Mouse (Mus musculus) frontal cortex, adult 2 months (tissue): Measurements from ENCODE around the gene Atp1a4. TPM values are rescaled to one million over a fixed set of nuclear protein-coding genes. Genes with fewer than 3 reads are reported as not detected.
"Not testable (repeated sequence)": the region's sequence is repeated elsewhere in the genome, so short reads cannot be mapped to it uniquely, and the experiment has no call there.

ENCODE experiments used
- DNase-seq, 2 experiments: peaks; one replicate each; pipeline ENCODE4 v3.0.0; 2022; ENCODE audit warnings: low spot score in 1 of 2; ENCODE audit errors: extremely low spot score in 1 of 2
- polyA plus RNA-seq: library from polyadenylated mRNA; depleted of rRNA; stranded (reverse); fragments of >200 nt; gene quantifications from 2 replicates; pipeline ENCODE4 v1.2.3, GENCODE M21; 2012

Atp1a4 gene
- polyA plus RNA-seq, 1 experiment = not detected

DNA sequence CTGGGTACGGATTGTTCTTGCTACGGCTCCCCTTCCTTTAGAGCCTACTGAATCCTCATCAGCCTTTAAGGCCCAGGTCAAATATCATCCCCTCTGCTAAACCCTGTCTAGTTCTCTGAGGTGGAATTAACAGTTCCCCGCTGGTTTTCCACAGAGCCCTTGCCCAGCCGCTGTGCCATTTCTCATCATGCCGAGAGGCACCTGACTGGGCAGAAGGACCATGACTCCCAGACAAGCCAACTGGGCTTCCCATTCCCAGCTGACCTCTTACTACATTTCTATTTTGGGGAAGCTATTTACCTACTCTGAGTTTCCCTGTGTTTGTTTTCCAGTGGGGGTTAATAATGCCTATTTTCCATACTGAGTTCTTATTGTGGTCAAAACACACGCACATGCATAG is 24.9 kb upstream of the Atp1a4 start:
- no peak for DNase-seq

DNA sequence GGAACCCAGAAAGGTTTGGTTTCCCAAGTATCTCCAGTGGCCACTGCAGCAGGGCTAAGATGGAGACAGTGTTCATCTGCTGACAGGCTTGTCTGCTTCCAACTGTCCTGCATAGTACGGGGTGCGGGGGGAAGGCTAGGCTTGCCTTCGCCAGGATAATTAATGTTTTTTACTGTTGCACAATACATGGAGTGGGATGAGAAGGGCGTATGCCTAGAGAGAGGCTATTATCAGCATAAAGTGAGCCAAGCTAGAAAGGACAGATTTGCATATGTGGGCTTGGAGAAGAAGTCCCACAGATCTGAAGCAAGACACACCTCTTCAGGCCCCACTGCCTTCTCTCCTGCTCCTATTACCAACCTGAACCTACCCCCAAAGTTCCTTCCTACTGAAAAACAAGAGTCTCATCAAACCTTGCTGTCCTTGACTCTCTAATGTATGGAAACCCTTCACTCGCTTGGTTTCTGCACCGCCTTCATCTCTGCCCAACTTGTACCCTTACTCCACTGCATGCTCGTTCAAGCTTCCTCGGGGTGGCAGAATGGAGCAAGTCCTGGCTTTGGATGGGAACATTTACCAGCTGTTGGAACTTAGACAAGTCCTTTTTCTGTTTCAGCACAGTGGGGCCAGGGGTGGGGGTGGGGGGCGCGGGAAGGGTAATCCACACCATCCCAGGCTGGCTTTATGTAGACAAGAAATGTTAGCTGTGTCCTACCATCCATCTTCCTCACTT is 23.5 kb upstream of the Atp1a4 start:
- DNase-seq = peak in 1 of 2 experiments; percentile 58

DNA sequence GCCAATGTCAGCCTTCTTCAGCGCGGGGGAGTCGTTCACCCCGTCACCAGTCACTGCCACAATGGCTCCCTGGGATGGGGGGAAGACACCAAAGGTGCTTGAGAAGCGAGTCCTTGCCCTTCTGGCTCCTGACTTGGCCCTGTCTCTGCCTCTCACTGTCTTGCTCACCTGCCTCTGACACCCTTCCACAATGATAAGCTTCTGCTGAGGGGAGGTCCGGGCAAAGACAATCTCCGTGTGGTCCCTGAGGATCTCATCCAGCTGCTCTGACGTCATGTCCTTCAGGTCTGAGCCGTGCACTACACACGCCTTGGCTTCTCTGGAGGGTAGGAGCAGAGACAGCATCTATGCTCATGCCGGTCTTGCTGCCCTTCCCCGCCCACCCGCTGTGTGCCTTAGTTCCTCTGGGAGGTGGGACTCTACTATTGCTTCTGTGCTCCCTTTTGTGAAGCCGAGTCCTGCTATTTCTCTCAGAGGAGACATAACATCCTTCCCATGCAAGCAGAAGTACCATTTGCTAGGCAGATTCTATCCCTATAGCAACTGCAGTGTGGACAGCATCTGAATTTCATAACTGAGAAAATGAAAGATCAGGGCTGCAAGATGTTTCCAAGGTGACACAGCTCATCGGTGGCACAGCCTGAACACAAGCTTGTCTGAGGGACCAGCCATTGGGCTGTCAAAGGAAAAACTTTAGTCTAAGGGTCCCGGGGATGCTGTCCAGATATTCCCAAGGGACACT is 21.7 kb upstream of the Atp1a4 start:
- DNase-seq = peak in 1 of 2 experiments; percentile 35

DNA sequence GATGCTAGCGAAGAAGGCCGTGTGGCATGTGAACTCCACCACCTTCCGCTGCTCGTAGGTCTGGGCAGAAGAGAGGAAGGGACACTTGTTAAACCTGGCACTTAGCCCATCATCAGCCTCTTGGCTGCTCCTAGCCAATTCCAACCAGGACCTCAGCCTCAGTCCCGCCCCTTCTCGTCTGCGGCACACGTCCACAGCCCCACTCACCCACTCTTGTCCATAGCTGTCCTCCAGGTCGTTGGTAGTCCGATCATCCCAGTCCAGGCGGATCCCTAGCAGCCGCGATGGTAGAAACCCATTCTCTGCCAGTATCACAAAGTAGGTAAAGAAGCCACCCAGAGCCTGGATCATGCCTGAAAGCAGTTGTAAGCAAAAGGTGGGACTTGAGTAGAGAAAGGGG is 20.1 kb upstream of the Atp1a4 start:
- DNase-seq = no peak

DNA sequence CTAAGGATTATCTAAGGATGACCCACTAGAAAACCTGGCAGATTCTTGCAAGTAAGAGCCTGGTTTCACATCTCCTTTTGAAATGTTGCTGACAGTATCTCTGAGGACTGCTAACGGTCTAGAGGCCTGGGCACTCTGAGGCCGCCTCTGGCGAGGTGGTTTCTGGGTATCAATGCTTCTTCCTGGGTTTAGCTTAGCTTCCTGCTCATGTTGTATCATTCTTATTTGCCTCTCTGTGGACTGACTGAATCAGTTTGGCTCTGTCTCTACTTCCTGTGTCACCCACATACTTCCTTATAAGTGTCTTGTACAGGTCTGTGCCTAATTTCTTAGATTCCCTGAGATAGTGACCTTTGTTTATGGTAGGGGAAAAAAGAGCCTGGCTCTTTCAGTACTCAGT is 19.0 kb upstream of the Atp1a4 start:
- no peak for DNase-seq

DNA sequence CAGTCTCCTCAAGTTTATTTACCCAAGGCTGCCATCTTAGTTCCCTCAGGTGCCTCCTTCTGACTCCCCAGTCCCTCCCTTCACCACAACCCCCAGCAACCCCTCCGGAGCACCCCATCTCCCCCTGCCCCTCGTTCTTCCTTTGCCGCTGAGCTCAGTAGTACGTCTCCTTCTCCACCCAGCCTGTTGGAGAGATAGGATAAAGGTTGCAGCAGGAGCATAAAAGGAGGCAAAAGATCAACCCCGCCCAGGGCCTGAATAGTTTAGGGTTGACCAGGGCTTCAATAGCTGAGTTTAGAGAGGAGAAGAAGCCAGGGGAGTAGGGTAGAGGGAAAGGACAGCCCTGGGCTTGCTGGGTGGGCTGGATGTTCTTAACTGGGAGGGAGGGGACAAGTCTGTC is 16.3 kb upstream of the Atp1a4 start:
- no peak for DNase-seq

DNA sequence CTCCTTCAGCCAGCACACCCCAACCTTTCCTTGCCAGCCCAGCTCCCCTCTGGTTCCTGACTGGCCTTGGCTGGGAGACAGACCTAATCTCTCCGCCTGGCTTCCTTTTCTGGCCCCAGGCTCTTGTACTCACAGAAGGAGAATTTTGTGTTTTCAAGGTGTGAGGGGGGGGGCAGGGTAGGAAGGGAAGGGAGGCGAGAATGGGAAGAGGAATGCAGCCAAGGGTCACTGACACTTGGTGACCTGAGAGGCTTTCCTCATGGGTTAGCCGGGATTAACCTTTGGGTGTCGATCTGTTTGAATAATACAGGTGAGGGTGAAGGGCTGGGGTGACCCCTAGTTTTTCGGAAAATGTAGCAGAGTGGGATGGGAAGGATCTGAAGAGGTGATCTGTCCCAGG is 15.9 kb upstream of the Atp1a4 start:
- no peak for DNase-seq

DNA sequence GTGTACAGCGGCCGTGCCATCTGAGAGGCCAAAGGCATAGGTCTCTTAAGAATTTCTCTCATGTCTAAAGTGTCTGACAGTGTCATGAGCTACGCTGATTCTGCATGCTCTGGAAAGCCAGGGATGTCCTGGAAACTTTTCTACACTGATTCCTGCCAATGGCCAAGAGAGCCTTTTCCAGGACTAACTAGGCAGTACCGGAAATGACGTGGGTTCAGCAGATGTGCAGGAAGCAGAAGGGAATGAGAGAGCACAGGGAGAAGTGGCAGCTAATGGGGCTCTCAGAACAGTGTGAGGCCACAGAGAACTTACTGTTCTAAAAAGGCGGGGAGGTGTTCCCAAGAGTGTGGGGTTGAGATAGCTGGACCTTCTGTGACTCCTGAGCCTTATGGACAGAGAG is 15.2 kb upstream of the Atp1a4 start:
- no peak for DNase-seq

DNA sequence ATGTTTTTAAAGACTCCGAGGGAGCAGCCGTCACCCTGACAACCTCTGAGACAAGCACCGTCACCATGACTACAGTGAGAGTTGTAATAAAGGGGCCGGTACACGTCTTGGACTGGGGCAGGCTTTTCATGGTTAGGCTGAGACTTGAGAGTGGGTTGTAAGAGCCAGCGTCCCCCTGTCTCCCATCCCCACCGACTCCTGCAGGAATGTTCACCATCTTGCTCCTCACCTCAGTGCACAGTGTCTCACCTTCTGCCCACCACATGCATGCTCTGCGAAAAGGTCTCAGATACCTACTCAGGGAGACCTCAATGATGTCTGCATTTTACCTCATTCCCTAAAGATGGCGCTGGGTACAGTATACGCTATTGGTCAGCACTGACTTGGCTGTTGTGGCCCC is 13.6 kb upstream of the Atp1a4 start:
- no peak for DNase-seq

DNA sequence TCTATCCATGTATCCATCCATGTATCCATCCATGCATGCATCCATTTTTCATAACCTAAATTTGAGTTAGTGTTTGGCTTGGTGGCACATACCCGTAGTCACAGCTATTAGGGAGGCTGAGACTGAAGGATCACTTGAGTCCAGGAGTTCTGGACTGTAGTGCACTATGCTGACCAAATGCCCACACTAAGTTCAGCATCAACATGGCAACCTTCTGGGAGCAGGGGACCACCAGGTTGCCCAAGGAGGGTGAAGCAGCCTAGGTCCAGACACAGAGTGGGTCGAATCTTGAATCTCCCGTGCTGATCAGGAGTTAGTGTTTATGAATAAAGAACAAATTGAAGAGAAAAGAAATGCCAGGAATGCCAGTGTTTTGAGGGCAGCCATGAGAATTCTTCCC is 13.0 kb upstream of the Atp1a4 start:
- no peak for DNase-seq

DNA sequence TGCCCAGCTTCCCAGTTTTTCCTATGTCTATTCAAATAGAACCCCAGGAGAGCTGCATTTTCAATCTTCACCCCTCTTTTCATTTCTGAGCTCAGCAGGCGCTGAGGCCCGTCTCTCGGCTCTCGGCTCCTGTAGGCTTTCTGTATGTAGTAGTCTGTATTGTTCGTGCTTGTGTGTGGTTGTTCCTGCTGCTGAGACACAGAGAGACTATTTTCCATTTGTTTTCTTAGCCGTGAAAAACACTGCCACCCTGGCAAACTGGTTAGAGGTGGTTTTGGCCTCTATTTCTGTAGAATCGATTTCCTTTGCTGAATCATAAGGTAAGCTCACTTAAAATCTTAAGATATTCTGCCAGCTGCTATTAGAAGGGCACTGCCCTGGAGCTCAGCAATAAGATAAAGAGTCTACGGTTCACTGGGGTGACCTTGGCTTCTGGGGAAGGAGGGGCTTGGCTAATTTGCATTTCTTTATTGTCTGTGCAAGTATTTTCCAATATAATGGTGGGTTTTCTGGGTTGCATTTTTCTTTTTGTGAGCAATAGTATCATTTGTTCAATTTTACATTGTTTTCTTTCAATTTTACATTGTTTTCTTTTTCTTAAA is 3.4 kb upstream of the Atp1a4 start, which contains the start of gene Igsf8:
Gene Igsf8, plus strand, starts transcription at position 165 of the 602 bp plus-strand sequence.
- no peak for DNase-seq

DNA sequence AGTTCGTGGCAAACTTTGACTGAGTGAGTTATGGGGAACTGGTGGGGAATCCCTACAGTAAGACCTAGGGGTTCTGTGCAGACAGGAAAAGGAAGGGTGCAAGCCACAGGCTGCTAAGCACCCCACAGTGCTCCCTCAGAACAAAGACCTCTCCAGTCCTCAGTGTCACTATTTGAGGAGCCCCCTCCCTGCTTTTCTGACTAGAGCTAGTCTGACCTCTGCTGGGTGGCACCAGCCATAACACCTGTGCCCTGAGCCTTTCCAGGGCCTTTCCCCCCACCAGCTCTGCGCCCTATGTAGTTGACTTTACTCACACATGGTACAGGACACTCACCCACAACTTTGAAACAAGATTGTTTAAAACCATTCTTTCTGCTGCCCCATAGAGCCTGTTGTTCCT is 10.5 kb downstream of the Atp1a4 start:
- DNase-seq = no peak

DNA sequence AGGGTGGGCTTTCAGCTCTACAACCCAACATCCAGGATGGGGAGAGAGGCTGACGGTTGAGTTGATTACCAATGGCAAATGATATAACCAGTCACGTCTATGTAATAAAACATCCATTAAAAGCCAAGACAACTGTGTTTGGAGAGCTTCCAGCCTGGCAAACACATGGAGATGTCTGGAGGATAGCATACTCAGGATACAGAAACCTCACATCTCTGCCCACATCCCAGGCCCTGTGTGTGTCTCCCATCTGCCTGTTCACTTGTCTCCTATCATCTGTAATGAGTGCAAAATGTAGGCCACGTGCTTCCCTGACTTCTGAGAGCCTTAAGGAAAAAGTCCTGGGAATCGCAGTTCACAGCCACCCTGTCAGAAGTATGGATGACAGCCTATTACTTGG is 11.0 kb downstream of the Atp1a4 start:
- DNase-seq = peak in 1 of 2 experiments; percentile 42

DNA sequence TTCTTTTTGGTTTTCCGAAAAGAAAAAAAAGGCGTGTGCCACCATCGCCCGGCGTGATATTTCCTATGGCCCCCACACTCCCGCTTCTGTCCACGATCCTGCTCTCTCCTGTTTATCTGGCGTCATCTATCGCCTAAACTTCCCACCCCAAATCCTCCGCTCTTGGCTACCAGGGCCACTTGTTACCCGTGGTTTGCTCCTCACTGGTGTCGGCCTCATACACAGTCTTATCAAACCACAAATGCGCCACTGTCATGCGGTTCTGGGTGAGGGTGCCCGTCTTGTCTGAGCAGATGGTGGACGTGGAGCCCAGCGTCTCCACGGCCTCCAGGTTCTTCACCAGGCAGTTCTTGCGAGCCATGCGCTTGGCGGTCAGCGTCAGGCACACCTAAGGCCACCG is 13.6 kb downstream of the Atp1a4 start:
- DNase-seq = not testable (repeated sequence)

DNA sequence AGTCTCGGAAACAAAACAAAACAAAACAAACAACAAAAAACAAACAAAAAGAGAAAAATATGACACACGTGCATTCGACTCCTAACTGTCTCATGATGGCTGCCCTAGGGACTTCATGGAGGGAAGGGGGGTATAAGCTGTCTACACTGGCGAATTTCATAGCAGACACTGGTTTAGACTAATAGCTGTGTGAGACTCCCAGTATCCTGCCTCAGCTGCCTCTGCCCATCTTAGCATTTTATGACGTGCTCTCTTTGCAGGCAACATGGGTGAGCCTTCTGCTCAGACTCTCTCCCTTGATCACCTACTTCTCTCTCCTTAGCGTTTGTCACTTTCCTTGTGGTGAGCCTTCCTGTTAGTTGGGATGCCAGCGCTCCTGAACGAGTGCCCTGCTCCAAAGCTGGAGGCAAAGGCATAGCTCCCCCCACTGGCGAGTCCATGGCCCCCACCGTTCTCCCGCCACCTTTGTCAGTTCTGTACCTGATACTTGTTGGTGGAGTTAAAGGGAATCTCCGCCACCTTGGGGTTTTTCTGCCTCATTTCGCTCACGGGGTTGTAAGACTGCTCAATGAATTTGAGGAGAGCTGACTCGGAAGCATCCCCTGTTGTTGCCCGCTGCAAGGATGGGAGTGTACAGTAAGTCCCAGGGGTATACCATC is 14.5 kb downstream of the Atp1a4 start:
- DNase-seq = peak in 1 of 2 experiments; percentile 12

DNA sequence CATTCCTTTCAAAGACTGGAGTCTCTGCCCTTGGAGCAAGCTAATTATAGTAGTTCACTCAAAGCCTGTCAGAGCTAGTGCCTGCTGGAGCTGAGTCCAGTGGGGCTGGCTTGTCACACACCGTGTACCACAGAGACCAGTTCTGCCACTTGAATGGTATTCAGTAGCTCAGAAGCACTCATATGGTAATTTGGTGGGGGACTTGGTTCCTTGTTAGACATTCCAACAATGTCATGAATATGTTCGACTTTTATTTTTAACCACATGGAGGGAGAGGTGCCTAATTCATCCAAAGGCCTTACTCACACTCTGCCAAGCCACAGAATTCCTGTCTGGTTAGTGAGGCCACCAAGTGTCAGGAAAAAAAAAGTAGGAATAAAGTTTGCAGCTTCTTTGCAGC is 15.8 kb downstream of the Atp1a4 start:
- no peak for DNase-seq

DNA sequence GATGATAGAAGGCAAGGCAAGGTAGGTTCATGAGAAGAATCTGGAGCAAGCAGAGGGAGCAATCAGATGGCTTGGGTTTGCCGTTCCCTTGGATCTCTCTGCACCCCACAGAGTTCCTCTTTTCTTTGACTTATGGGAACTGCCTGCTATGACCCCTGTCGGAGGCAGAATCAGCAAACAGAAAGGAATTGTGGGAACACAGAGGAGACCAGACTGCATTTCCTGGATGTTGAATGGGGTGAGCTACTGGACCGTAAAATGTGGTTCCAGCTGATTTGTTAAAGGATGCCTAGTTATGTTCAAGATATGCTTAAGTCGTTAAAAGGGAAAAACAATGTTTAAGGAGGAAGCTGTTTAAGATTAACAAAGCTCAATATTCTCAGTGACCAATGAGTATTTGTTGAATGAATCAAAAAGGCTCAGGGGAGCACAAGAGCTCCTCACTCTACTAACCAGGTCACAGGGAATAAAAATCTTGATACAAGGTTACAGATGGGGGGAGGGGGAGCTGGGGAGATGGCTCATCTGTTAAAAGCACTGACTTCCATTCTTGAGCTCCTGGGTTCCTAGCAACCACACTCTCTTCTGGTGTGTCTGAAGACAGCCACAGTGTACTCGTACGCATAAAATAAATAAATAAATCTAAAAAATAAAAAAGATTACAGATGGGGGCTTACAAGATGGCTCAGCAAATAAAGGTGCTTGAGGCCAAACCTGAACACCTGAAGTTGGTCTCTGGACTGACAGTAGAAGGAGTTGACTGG is 17.1 kb downstream of the Atp1a4 start:
- no peak for DNase-seq

DNA sequence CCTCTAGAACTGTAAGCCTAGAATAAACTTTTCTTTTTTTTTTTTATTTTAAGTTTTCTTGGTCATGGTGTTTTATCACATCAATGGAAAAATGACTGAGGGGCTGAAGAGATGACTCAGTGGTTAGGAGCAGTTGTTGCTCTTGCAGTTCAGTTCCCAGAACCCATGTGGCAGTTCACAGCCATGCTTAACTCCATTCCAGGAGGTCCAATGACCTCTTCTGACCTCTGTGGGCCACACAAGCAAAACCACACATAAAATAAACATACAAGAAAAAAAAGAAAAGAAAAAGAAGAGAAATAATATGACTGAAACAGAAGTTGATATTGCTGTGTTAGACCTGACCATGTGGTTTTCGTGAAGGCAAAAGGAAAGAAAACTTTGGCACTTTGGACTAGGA is 29.0 kb downstream of the Atp1a4 start:
- DNase-seq = no peak

DNA sequence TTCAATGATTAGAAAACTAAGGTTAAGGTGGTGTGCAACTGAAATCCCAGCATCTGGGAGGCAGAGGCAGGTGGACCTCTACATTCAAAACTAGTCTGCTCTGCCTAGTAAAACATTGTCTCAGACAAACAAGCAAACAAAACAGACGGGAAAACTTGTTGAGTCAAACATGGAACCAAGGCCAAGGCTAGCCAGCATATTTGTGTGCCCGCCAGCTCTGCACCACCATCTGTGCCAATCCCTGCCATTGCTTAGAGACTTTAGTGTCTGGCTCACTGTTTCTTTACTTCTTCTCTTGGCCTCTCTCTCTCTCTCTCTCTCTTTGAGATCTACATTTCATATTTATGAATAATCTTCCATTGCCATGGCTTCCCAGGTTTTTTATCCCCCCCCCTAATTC is 30.0 kb downstream of the Atp1a4 start:
- DNase-seq = no peak

DNA sequence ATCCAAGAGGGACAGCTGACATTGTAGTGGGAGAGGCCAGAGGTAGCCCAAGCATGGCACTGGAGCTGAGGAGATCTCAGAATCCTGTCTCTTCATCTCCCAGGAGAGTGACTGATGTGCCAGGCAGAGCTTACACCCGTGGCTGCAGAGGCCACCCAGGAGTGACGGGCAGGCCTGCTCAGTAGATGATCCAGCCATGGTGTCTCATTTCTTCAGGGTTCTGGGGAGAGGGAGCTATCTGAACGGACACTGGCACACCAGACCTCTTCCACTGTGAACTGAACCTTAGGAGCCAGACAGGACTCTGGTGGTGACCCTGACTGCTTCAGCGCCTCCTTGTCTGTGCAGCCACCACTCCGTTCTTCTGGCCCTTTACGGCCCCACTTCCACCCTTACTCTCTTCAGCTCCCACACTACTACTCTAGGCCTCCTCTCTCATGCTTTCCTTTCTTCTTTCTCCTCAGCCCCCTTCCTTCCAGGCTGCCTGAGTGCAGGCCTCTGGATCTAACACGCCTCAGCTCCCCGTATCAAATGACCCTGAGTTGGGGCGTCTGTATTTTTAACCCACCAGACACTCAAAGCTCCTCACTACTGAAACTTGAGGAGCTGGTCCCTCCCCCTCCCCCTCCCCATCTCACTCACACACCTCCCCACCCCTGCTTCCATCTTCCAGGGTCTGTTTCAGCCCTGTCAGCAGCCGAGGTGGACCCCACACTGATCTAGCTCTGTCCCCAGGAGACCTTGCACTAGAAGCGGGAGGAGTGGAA is 36.7 kb downstream of the Atp1a4 start:
- DNase-seq = no peak
